Mouse (Mus musculus) heart, postnatal 0 days (tissue): ENCODE measurements at regions not wholly inside any gene's neighbourhood (a gene's known extent, or its start where the extent isn't known, plus 50 kb on each side); places are given as distances from the start of the nearest gene placed in this dataset.

Experiments
- CTCF ChIP-seq: IDR thresholded peaks from 2 replicates; pipeline ENCODE4 v1.5.1; 2016; ENCODE audit warnings: antibody characterized with exemption, control low read depth, low read depth
- EP300 ChIP-seq: IDR thresholded peaks from 2 replicates; pipeline ENCODE4 v1.6.1; 2016; ENCODE audit warnings: antibody characterized with exemption, low read depth

DNA sequence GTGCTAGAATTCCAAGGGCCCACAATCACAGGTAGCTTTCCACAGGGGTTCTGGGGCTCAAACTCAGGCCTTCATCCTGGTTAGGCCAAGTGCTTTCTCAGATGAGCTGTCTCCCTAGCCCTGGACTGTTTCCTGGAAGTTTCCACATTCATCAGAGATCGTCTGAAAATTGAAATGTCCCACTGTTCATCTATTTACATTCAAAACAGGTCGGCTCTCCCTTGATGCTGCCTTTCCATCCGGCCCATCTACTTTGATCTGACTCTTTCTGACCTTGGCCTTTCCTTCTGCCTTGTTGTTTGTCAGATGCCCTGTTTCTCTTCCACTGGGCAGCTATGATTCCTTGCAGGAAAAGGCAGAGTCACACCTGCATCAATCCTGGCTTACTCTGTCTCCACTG lies 150.2 kb upstream of the Nr2f2 start:
- TF ChIP-seq CTCF (no peak), EP300 (no peak)
